Comparison of ENCODE assay signal across 12 mouse cellular contexts in the genomic region with DNA sequence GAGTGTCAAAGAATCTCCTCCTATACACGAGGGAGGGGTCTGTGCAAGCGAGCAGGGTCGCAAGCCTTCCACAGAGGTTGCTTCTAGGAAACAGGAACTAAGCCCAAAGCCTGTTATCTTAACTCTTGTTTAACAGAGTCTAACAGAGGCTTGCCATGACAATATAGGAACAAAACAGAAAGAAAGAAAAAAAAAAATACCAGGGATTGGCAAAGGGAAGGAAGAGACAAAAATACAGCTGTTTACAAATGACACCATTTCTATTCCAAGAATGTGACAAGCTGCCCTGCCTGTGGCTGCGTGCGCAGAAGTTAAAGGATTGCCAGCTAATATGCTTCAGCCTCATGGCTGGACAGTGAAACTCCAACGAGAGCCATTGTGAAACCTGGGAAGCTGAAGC.
A peak's percentile ranks its signal among the peaks of the same experiment; 100 is the strongest.
DNase-seq lines count a peak whose midpoint lies in the region; ATAC-seq lines count a peak whose summit lies in the region.
"Had no signal": no experiment of that assay in that cellular context is flagged by ENCODE, and none has a peak within 500 bp of the region (broad histone marks: within the 10 kb centered on the region; RNA-seq: fewer than 3 reads in every experiment).

No protein-coding gene starts in this region.

- H3K4me2 ChIP-seq in kidney, embryonic 15.5 days, result no peak overlapping the region
- H3K4me2 ChIP-seq in liver, embryonic 12.5 days, result peak overlapping the region; percentile 5; the same call in 1 of the 2 replicates
- no peak overlapping the region for H3K4me2 ChIP-seq in forebrain, embryonic 14.5 days (ENCODE audit: low read length)
- H3K4me2 ChIP-seq: neural tube, embryonic 12.5 days had no signal

- peak; percentile 41 for DNase-seq in kidney, postnatal 10 days
- peak; percentile 34 for DNase-seq in heart, adult 8-10 months (ENCODE audit: low spot score)
- DNase-seq in left cerebral cortex, adult 8-10 months (ENCODE audit: low spot score in 2 of 2), result no peak
- DNase-seq in forebrain, embryonic 14.5 days (ENCODE audit: low spot score), result no peak
- no peak for DNase-seq in layer of hippocampus, postnatal 25 days (ENCODE audit: extremely low spot score in 1 of 2, low spot score in 1 of 2)
- DNase-seq: right cerebral cortex, postnatal 25 days; thymus, adult 2 months had no signal

- WGBS in kidney, embryonic 15.5 days, result 65% methylated on average over 6 of the region's 6 CpGs
- WGBS in liver, embryonic 12.5 days (ENCODE audit: insufficient replicate concordance), result 14% methylated on average over 6 of the region's 6 CpGs
- 86% methylated on average over 6 of the region's 6 CpGs for WGBS in forebrain, embryonic 14.5 days

- H3K27ac ChIP-seq in kidney, embryonic 15.5 days, result no peak overlapping the region
- peak overlapping the region; percentile 59 for H3K27ac ChIP-seq in liver, embryonic 12.5 days
- H3K27ac ChIP-seq in forebrain, embryonic 14.5 days (ENCODE audit: low read depth, low read length), result no peak overlapping the region
- H3K27ac ChIP-seq: hindbrain, postnatal 0 days; neural tube, embryonic 12.5 days had no signal

- H3K27me3 ChIP-seq in kidney, embryonic 15.5 days, result no peaks in the 10 kb centered on the region
- H3K27me3 ChIP-seq in liver, embryonic 12.5 days (replicated peaks), result no peaks in the 10 kb centered on the region
- H3K27me3 ChIP-seq in forebrain, embryonic 14.5 days (replicated peaks; ENCODE audit: control insufficient read depth, insufficient read depth, low read length), result no peaks in the 10 kb centered on the region
- H3K27me3 ChIP-seq: neural tube, embryonic 12.5 days had no signal

- ATAC-seq in kidney, embryonic 15.5 days (replicated peaks; ENCODE audit: low FRiP score), result no peak
- no peak for ATAC-seq in liver, embryonic 12.5 days
- peak; percentile 29; the same call in 1 of the 2 replicates for ATAC-seq in monocyte, adult 5-6 weeks (replicated peaks; ENCODE audit: insufficient number of reproducible peaks, low FRiP score, low TSS enrichment, poor library complexity, severe bottlenecking)
- no peak for ATAC-seq in forebrain, embryonic 14.5 days
- ATAC-seq: hindbrain, postnatal 0 days had no signal

- no peaks in the 10 kb centered on the region for H3K9me3 ChIP-seq in kidney, embryonic 15.5 days (replicated peaks)
- no peaks in the 10 kb centered on the region for H3K9me3 ChIP-seq in liver, embryonic 12.5 days (replicated peaks)
- no peaks in the 10 kb centered on the region for H3K9me3 ChIP-seq in forebrain, embryonic 14.5 days (replicated peaks; ENCODE audit: control insufficient read depth, low read length)
- H3K9me3 ChIP-seq: neural tube, embryonic 12.5 days had no signal

- H3K36me3 ChIP-seq in kidney, embryonic 15.5 days, result no peaks in the 10 kb centered on the region
- no peaks in the 10 kb centered on the region for H3K36me3 ChIP-seq in liver, embryonic 12.5 days
- H3K36me3 ChIP-seq in forebrain, embryonic 14.5 days (ENCODE audit: control insufficient read depth, insufficient read depth, low read length), result no peaks in the 10 kb centered on the region
- H3K36me3 ChIP-seq: neural tube, embryonic 12.5 days had no signal

- H3K4me3 ChIP-seq in kidney, embryonic 15.5 days (replicated peaks), result no peak overlapping the region
- no peak overlapping the region for H3K4me3 ChIP-seq in liver, embryonic 12.5 days
- no peak overlapping the region for H3K4me3 ChIP-seq in forebrain, embryonic 14.5 days (ENCODE audit: low read depth, low read length)
- H3K4me3 ChIP-seq: neural tube, embryonic 12.5 days had no signal

- peaks cover 36% of the 10 kb centered on the region for H3K4me1 ChIP-seq in kidney, embryonic 15.5 days
- peaks cover 23% of the 10 kb centered on the region for H3K4me1 ChIP-seq in liver, embryonic 12.5 days
- H3K4me1 ChIP-seq in forebrain, embryonic 14.5 days (ENCODE audit: control insufficient read depth, insufficient read depth, low read length), result no peaks in the 10 kb centered on the region

- H3K9ac ChIP-seq in kidney, embryonic 15.5 days, result no peak overlapping the region
- no peak overlapping the region for H3K9ac ChIP-seq in liver, embryonic 12.5 days
- H3K9ac ChIP-seq in forebrain, embryonic 14.5 days (ENCODE audit: low read length), result no peak overlapping the region
- H3K9ac ChIP-seq: neural tube, embryonic 12.5 days had no signal

Comparison
In these comparisons a context has a peak if more than half of its experiments do, and no peak if none do; other contexts are left out.
1. DNase-seq: peak in kidney, postnatal 10 days (single experiment) and heart, adult 8-10 months (single experiment); none in left cerebral cortex, adult 8-10 months (0 of 2), forebrain, embryonic 14.5 days (single experiment) and layer of hippocampus, postnatal 25 days (0 of 2).